Mouse (Mus musculus) lung, adult 2 months (tissue): ENCODE measurements around the gene Atic. TPM values are rescaled to one million over a fixed set of nuclear protein-coding genes. Genes with fewer than 3 reads are reported as not detected.

Experiments used
- DNase-seq: peaks from one replicate; pipeline ENCODE4 v3.0.0; 2022
- H3K4me1 ChIP-seq: fragments of 200-500 bp; 2 replicates; pipeline ENCODE4 v1.6.1; 2011; ENCODE audit warnings: low read length; ENCODE audit not compliant: control insufficient read depth, insufficient read depth
- H3K4me3 ChIP-seq: fragments of 200-500 bp; replicated peaks from 2 replicates; pipeline ENCODE3; 2011; ENCODE audit warnings: low read depth, mild to moderate bottlenecking, control low read depth, low read length; ENCODE audit errors: extremely low read depth
- CTCF ChIP-seq: fragments of 200-500 bp; IDR thresholded peaks from 2 replicates; pipeline ENCODE4 v1.5.1; 2011; ENCODE audit warnings: mild to moderate bottlenecking, low read length, control low read depth; ENCODE audit not compliant: insufficient read depth
- POLR2A ChIP-seq: fragments of 200-500 bp; IDR thresholded peaks from 2 replicates; pipeline ENCODE4 v1.6.1; 2011; ENCODE audit warnings: low read depth, mild to moderate bottlenecking, control low read depth, low read length, borderline replicate concordance; ENCODE audit errors: extremely low read depth
- WGBS: fragments of 180-500 bp; shearing (Covaris S2); methylation state at CpG from one replicate; pipeline ENCODE4 v1.1.7; 2018; 5-methylcytosine and 5-hydroxymethylcytosine counted together
- polyA plus RNA-seq: library from polyadenylated mRNA; depleted of rRNA; stranded (reverse); fragments of >200 nt; gene quantifications from 2 replicates; pipeline ENCODE4 v1.2.3, GENCODE M21; 2012; rRNA removed

Atic gene
- polyA plus RNA-seq, 1 experiment, result 17.9 TPM

GRCm38 (mm10) chr1:71614545-71615246 lies 57.7 kb downstream of the Atic start:
- Histone ChIP-seq H3K4me1 (no peaks in the 10 kb centered on the region), H3K4me3 (no peak overlapping the region)
- DNase-seq, result no peak
- WGBS, result 81% methylated on average over 8 of the region's 8 CpGs
- no peak for TF ChIP-seq POLR2A
- no peak for TF ChIP-seq CTCF

GRCm38 (mm10) chr1:71621526-71621925 lies 64.6 kb downstream of the Atic start:
- WGBS, result 83% methylated on average over 2 of the region's 2 CpGs
- TF ChIP-seq POLR2A (no peak), CTCF (no peak)
- no peak for DNase-seq
- Histone ChIP-seq H3K4me3 (no peak overlapping the region), H3K4me1 (no peaks in the 10 kb centered on the region)

DNA sequence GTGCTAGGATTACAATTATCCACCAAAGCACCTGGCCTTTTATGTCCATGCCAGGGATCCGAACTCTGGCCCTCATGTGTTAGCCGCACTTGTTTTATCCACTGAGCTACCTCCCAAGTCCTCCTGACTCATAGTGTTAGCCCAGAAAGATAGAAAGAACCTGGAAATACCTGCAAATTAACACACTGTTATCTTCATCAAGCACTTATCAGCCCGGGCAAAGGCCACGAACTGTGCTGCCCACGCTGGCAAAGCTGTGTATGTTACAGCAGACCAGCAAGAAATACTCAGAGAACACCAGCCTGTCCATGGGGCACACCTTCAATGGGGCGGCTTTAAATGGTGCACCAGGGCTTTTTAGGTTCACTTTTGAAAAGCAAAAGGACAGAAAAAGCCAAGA lies 66.7 kb downstream of the Atic start:
- no peaks in the 10 kb centered on the region for H3K4me1 ChIP-seq
- no peak for TF ChIP-seq POLR2A
- TF ChIP-seq CTCF, result no peak
- no peak for DNase-seq
- no peak overlapping the region for H3K4me3 ChIP-seq
- WGBS, result 94% methylated on average over 6 of the region's 6 CpGs

Other genes with a start within 250 kb of the Atic start
- 0.02 and 2.1 TPM in 2 replicates for gene Abca12, start 142.2 kb upstream of the Atic start, polyA plus RNA-seq
- gene Fn1, start 96.0 kb downstream of the Atic start, polyA plus RNA-seq, result 177 and 224 TPM in 2 replicates